ENCODE assay signal across 9 mouse cellular contexts in genomic region chr12:91423125-91423820, GRCm38 (mm10). TPM values are rescaled to one million over a fixed set of nuclear protein-coding genes. Genes with fewer than 3 reads are reported as not detected.
DNase-seq lines count a peak whose midpoint lies in the region; ATAC-seq and TF ChIP-seq lines count a peak whose summit lies in the region.
"Had no signal": no experiment of that assay in that cellular context is flagged by ENCODE, and none has a peak within 500 bp of the region (broad histone marks: within the 10 kb centered on the region; RNA-seq: fewer than 3 reads in every experiment).

No protein-coding gene starts in this region.

- H3K27ac ChIP-seq in gastrocnemius, adult 2 months: no peak overlapping the region
- no peak overlapping the region for H3K27ac ChIP-seq in brown adipose tissue, adult 24 weeks (replicated peaks; ENCODE audit: low read depth, low read length)
- H3K27ac ChIP-seq: embryonic facial prominence, embryonic 12.5 days had no signal

- peak; percentile 93 for ATAC-seq in inflammation-experienced regulatory T-cells, adult 6 months

- no peaks in the 10 kb centered on the region for H3K4me1 ChIP-seq in brown adipose tissue, adult 24 weeks (ENCODE audit: control insufficient read depth, insufficient read depth, insufficient read length, low read length)
- H3K4me1 ChIP-seq: embryonic facial prominence, embryonic 12.5 days had no signal

- peak; percentile 35 for DNase-seq in gastrocnemius, adult 2 months
- DNase-seq in gastrocnemius, adult 8-10 months (ENCODE audit: low spot score in 2 of 2): no peak
- DNase-seq in right cerebral cortex, postnatal 14 days: peak; percentile 27
- no peak for DNase-seq in right cerebral cortex, postnatal 4 days
- peak; percentile 17 for DNase-seq in lung, postnatal 25 days (ENCODE audit: low spot score)
- DNase-seq in thymus, postnatal 25 days: peak; percentile 48

- intact Hi-C loops in gastrocnemius, adult 2 months (cut with DNase I): no loop called here

- peak; percentile 67 for TF ChIP-seq CTCF in gastrocnemius, adult 2 months (IDR thresholded peaks at IDR 0.05)

- no peak overlapping the region for H3K4me3 ChIP-seq in gastrocnemius, adult 2 months
- 0 out of 2 replicates have a peak overlapping the region, but pooled peaks have one; percentile 23 for H3K4me3 ChIP-seq in brown adipose tissue, adult 24 weeks (ENCODE audit: insufficient read depth, low read depth, low read length)
- H3K4me3 ChIP-seq: embryonic facial prominence, embryonic 12.5 days had no signal

RNA-seq across cellular contexts. Expression of gene Tshr, which starts 38.9 kb away (rescaled TPM):
- under 1 TPM; 0.10 to 0.42 TPM for total RNA-seq in gastrocnemius, adult 2 months (2021)
- 1 to 10 TPM in 1 of 4 experiments, under 1 TPM in 3; 0.07 to 1.3 (median 0.50) TPM for total RNA-seq in gastrocnemius, adult 8-10 months (2022)
- 14.3 and 15.3 TPM in 2 replicates for polyA plus RNA-seq in brown adipose tissue, adult 24 weeks (2012; ENCODE audit: insufficient read depth, insufficient read length, missing spikeins)
- polyA plus RNA-seq in inflammation-experienced regulatory T-cells, adult 6 months (2017; shearing (Covaris generic)): not detected

RNA-seq across cellular contexts. Expression of gene Cep128, which starts 39.1 kb away (rescaled TPM):
- 1 to 10 TPM in 1 of 2 experiments, under 1 TPM in 1; 0.74 to 1.8 TPM for total RNA-seq in gastrocnemius, adult 2 months (2021)
- 1 to 10 TPM in 2 of 4 experiments, under 1 TPM in 2; 0.51 to 1.1 (median 0.84) TPM for total RNA-seq in gastrocnemius, adult 8-10 months (2022)
- 2.5 and 2.7 TPM in 2 replicates for polyA plus RNA-seq in brown adipose tissue, adult 24 weeks (2012; ENCODE audit: insufficient read depth, insufficient read length, missing spikeins)
- 10 to 100 TPM in 2 of 3 experiments, 1 to 10 TPM in 1; 6.3 to 16.3 (median 12.1) TPM for polyA plus RNA-seq in inflammation-experienced regulatory T-cells, adult 6 months (2017; shearing (Covaris generic))

Comparison
In these comparisons a context has a peak if more than half of its experiments do, and no peak if none do; other contexts are left out.
1. DNase-seq: peak in gastrocnemius, adult 2 months (single experiment), right cerebral cortex, postnatal 14 days (single experiment), lung, postnatal 25 days (single experiment) and thymus, postnatal 25 days (single experiment); none in gastrocnemius, adult 8-10 months (0 of 2) and right cerebral cortex, postnatal 4 days (single experiment).